17 mouse cellular contexts compared by ENCODE assay signal in the genomic region with DNA sequence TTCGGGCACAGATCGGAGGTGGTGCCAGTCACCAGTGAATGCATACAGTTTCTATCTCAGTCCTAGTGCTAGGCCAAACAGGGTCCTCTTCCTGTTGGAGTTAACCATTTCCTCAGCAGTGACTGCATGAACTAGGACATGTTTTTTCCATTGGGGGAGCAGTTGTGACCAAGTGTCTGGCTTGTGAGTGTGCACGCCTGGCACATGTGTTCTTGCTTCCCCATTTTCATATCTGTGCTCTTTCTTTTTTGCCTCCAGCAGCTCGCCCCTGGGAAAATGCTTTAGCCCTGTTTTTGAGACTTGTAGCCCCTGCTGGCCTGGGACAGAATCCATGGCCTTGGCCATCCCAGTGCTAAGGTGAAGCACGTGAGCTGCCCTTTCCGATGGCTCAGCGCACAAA.
"Had no signal": no experiment of that assay in that cellular context is flagged by ENCODE, and none has a peak within 500 bp of the region (broad histone marks: within the 10 kb centered on the region; RNA-seq: fewer than 3 reads in every experiment).

No protein-coding gene starts in this region.

- H3K4me3 ChIP-seq: kidney, embryonic 15.5 days; left cerebral cortex, adult 2 months; liver, embryonic 13.5 days; midbrain, embryonic 13.5 days had no signal

- H3K27me3 ChIP-seq: kidney, embryonic 15.5 days; liver, embryonic 13.5 days; midbrain, embryonic 13.5 days had no signal

- H3K27ac ChIP-seq: kidney, embryonic 15.5 days; left cerebral cortex, adult 2 months; liver, embryonic 13.5 days; midbrain, embryonic 13.5 days; stomach, postnatal 0 days had no signal

- H3K9ac ChIP-seq: kidney, embryonic 15.5 days; liver, embryonic 13.5 days; midbrain, embryonic 13.5 days had no signal

- ATAC-seq: midbrain, embryonic 13.5 days had no signal

- H3K9me3 ChIP-seq: kidney, embryonic 15.5 days; liver, embryonic 13.5 days; midbrain, embryonic 13.5 days had no signal

- DNase-seq: kidney, adult 8-10 months; kidney, postnatal 10 days; kidney, postnatal 36 days; layer of hippocampus, postnatal 36 days; liver, embryonic 13.5 days; lung, adult 2 months; lung, postnatal 14 days; lung, postnatal 4 days; right cerebral cortex, adult 18-20 months; right cerebral cortex, postnatal 14 days; right cerebral cortex, postnatal 4 days; thymus, adult 2 months; thymus, postnatal 25 days had no signal

- H3K4me2 ChIP-seq: kidney, embryonic 15.5 days; liver, embryonic 13.5 days; midbrain, embryonic 13.5 days had no signal

- H3K36me3 ChIP-seq: kidney, embryonic 15.5 days; liver, embryonic 13.5 days; midbrain, embryonic 13.5 days had no signal
